Mouse (Mus musculus): ENCODE data around the gene Tunar.

Tunar gene

DNA sequence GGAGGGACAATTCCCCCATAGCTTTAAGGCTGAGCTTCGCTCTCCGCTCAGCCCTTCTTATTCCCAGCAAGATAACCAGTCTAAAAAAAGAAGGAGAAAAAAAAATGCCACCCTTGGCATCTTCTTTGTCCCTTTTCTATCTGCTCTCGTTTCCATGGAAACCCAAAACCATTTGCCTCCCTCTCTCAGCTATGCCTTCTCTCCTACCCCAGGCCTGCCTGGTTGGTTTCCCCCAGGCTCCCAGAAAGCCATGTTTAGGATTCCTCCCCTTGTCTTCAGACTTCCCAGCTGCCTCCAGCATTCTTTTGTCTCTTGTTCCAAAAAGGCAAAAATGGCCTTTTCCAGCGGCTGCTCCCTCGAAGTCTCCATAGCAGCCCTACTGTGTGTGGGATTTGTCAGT, 70.1 kb downstream of the Tunar start:
- DNase-seq: no peak

DNA sequence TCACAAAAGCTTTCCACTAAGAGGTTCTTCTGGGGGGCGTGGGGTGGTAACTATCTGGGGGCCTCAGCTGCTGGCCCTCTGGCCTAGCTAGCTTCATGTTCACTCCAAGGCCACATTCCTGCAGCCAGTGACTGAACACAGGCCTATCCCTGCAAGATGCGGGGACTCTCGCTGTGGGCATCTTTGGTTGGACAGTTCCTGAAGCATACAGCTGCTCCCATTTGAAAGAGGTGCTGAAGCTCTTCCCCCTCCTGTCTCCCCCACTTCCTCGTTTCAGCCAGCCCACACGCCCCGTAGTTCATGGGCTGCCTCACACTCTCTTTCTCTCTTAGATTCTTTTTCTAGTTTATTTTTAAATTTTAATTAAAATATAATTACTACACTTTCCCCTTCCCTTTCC, 72.3 kb downstream of the Tunar start:
- no peak for DNase-seq

DNA sequence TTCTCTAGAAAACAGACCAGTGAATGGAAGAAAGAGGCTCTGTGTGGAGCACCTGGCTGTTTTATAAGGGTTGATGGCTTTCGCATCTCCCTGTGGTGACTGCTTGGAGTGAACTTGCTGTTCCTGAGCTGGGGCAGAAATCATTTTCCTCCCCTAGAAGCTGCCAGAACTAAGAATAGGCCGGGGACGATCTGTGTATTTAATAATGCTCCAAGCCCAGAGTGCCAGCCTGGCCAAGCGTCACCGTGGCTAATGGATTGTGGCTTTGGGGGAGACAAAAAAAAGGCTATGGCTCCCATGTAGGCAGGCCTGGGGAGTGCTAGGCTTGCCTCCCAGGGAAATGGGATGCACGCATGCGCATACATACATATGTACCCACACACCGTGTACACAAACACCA, 80.2 kb downstream of the Tunar start:
- DNase-seq: no peak

GRCm38 (mm10) chr12:105420476-105420875, 86.8 kb downstream of the Tunar start:
- DNase-seq: no peak

- no peak for DNase-seq
Observed at GRCm38 (mm10) chr12:105426541-105426940, 92.9 kb downstream of the Tunar start.

DNA sequence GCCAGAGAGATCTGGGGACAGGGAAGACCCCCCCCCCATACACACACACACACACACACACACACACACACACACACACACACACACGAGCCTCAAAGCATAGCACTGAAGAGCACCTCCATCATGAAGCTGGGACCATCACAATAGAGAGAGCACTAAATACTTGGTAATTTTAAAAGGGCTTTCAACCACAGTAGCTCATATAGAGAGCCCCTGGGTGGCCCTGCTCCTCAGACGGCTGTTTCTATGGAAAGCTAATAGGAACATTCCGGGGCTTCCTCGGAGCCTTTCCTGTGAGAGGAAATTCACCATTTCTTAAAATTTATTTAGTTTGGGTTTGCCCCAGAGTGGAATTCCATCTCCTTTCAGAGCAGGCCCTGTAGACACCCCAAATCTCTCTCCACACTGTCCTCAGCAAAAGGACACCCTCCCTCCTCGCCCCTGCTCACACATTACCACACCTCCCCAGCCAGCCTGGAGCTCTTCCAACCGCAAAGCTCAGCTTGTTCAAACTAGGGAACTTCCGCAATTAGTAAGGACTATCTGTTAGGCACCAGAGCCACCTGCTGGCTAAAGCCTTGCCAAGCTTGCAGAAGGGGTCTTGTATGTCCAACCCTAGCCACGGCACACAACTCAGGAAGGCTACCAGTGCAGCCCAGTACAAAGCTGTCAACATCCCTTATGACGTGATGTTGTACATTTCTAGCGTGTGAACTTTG, 93.5 kb downstream of the Tunar start:
- peak; percentile 80 for DNase-seq

GRCm38 (mm10) chr12:105431872-105432271, 98.2 kb downstream of the Tunar start:
- DNase-seq: no peak

DNA sequence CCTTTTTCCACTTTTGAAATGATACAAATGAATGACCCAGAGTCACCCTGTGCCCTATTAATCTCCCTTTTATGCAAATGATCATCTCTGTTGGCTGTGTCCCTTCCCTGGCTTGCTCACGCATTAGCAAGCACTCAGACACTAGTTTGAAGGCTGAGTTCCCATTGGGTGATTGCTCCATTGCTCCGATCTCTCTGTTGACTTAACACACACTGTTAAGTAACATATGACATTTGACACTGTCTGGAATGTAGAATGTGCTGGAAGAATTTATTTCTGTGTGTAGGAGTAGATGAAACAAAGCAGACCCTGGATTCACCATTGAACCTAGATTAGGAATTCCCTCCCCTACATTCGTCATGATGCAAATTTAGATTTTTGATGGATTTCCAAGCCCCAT, 99.1 kb downstream of the Tunar start:
- DNase-seq: no peak

Data from cerebellum, adult 9-10 months (tissue).